Comparison of ENCODE assay signal across 24 mouse cellular contexts in genomic region chr2:28146152-28146551, GRCm38 (mm10). TPM values are rescaled to one million over a fixed set of nuclear protein-coding genes. Genes with fewer than 3 reads are reported as not detected.
DNase-seq lines count a peak whose midpoint lies in the region; ATAC-seq lines count a peak whose summit lies in the region.
"Had no signal": no experiment of that assay in that cellular context is flagged by ENCODE, and none has a peak within 500 bp of the region (broad histone marks: within the 10 kb centered on the region; RNA-seq: fewer than 3 reads in every experiment).

No protein-coding gene starts in this region.

- DNase-seq in ES-CJ7 (ENCODE audit: low read depth, low spot score) (peak; percentile 7), MEL-GATA-1-ER (ENCODE audit: extremely low read depth, low read depth) (peak; percentile 99)
- no peak for DNase-seq in thymus, postnatal 25 days
- no peak for DNase-seq in kidney, adult 11 months
- DNase-seq in lung, postnatal 4 days, result no peak
- DNase-seq in lung, postnatal 14 days, result no peak
- DNase-seq: adrenal gland, postnatal 36 days; cerebellum, adult 11 months; cerebellum, adult 9-10 months; cerebellum, postnatal 36 days; embryo, embryonic 11 days; gastrocnemius, postnatal 36 days; heart, postnatal 14 days; kidney, adult 2 months; kidney, postnatal 36 days; liver; lung, adult 2 months; lung, postnatal 10 days; retina, postnatal 1 day; right cerebral cortex, postnatal 14 days had no signal

- ATAC-seq in common myeloid progenitor, adult 5-6 weeks (replicated peaks; ENCODE audit: low read depth, poor library complexity, severe bottlenecking), result 0 out of 2 replicates have a peak, but pooled peaks have one; percentile 16
- ATAC-seq: forebrain, embryonic 14.5 days; hindbrain, embryonic 16.5 days; Patski had no signal

RNA-seq across cellular contexts. Expression of gene Olfm1, which starts 46.6 kb away (rescaled TPM):
- total RNA-seq in common myeloid progenitor, adult 5-6 weeks (2017), result 1.2 TPM in 2 replicates

Comparison
In these comparisons a context has a peak if more than half of its experiments do, and no peak if none do; other contexts are left out.
1. DNase-seq: peak in ES-CJ7 (single experiment) and MEL-GATA-1-ER (single experiment); none in thymus, postnatal 25 days (single experiment), kidney, adult 11 months (single experiment), lung, postnatal 4 days (0 of 2) and lung, postnatal 14 days (single experiment).